Mouse (Mus musculus): ENCODE measurements around the gene Adamts5.

The Adamts5 gene

DNA sequence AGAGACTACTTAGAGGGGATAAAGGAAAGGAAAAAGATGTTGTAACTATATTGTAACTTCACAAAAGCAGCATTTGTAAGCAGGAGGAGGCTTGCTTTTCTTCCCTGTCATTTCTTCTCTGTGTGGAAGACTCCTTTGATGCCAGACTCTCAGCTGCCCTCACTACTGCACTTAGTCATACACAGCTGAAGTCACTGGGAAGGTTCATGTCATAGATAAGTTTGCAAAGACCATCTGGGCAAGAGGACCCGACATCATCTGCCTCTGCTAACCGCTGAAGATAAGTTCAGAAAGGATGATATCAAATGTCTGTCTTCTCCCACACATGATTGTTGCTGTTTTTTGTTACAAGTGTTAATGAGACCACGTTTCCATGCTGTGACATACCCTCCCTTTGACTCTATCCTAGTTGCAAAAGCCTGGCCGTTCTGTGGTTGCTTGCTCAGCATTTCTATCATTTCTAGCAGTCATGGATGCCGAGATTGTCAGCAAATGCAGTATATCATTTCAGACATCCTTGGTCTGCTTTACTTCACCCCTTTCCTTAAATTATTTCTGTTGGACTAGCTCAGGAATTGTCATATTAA is 79.2 kb downstream of the Adamts5 start:
- DNase-seq (ENCODE audit: low read depth, low spot score), result no peak

DNA sequence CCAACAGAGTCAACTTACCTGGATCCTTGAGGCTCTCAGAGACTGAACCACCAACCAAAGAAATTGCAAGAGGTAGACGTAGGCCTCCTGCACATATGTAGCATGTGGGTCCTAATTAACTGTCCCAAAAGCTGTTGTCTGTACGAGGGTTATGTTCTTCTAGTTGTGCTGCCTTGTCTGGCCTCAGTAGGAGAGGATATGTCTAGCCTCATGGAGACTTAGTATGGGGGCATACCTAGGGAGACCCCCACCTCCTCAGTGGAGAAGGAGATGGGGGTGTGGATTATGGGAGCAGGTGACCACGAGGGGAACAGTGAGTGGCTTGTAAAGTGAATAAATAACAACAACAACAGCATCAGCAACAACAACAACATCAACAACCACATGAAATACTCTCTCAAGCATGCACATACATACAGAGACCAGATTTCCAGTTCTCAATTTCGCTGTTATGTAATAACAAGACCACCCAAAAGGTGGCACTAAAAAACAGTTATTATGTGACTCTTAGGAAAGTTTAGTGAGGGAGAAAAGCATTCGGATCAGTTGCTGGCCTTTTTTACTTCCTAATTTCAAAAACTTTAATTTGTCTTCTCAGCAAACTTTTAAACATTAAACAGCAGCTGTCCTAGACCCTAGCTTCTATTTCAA is 81.7 kb downstream of the Adamts5 start:
- peak; percentile 15 for DNase-seq (ENCODE audit: low read depth, low spot score)

DNA sequence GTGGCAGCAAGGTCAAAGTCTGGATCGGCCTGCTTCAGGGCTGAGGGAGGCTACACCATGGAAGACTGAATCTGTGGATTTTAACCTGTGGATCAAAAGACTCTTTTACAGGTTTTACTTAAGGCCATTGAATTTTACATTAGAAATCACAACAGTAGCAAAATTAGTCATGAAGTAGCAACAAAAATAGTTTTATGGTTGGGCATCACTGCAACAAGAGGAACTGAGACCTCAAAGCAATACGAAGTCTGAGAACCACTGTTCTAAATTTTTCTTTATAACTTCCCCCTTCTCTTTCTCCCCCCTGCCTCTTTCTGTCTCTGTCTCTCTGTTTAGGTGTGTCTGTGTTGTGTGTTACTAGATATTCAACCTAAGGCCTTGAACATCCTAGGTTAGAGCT is 87.5 kb downstream of the Adamts5 start:
- DNase-seq (ENCODE audit: low read depth, low spot score), result peak; percentile 34

DNA sequence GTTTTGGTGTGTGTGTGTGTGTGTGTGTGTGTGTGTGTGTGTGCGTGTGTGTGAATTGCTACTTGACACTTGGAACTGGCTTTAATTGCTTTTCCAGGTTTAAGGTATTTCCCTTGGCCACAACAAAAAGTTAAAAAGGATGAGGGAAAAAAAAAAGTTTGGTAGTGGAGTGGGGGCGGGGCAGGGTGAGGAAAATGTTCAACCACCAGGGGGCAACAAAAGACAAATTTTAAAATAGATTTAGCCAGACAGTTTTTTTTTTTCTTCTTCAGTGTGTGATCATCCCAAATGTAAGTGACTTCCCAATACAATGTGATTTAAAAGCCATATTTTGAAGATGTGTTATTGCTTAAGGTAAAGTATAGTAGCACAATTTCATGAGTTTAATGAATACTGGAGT is 94.0 kb downstream of the Adamts5 start:
- peak; percentile 38 for DNase-seq (ENCODE audit: low read depth, low spot score)

DNA sequence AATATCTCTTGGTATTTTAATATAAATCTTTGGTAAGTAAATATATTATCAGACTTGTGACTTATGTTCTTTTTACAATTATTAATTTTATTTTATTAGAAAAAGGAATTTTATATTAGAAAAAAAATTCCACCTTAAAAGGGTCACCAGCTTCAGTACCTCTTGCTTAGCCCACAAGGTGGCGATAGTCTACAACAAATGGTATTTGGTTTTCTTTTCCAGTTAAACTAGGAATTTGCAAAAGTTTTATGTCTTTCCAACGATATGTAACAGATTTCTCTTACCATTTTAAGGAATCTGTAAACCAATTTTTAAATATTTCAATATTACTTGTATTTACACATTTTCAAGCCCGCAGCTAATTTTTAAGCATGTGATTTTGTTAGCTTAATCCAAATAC is 94.6 kb downstream of the Adamts5 start:
- DNase-seq (ENCODE audit: low read depth, low spot score), result peak; percentile 28

Data from A20 (cell line).